Mouse (Mus musculus): ENCODE results near the gene March10.
A peak's percentile ranks its signal among the peaks of the same experiment; 100 is the strongest.

The March10 gene

GRCm38 (mm10) chr11:105388636-105389035, 67.9 kb downstream of the March10 start:
- no peak for DNase-seq

GRCm38 (mm10) chr11:105385266-105385665, 71.3 kb downstream of the March10 start:
- DNase-seq = no peak

- no peak for DNase-seq
Observed at GRCm38 (mm10) chr11:105375821-105376235, 80.7 kb downstream of the March10 start.

- DNase-seq = no peak
Observed at GRCm38 (mm10) chr11:105374526-105375175, 81.9 kb downstream of the March10 start.

- no peak for DNase-seq
Observed at GRCm38 (mm10) chr11:105373881-105374280, 82.7 kb downstream of the March10 start.

- DNase-seq = no peak
Observed at GRCm38 (mm10) chr11:105371818-105372217, 84.7 kb downstream of the March10 start.

GRCm38 (mm10) chr11:105369526-105370386, 86.8 kb downstream of the March10 start:
- no peak for DNase-seq

- no peak for DNase-seq
Observed at GRCm38 (mm10) chr11:105368833-105369232, 87.7 kb downstream of the March10 start.

- no peak for DNase-seq
Observed at GRCm38 (mm10) chr11:105367163-105367562, 89.4 kb downstream of the March10 start.

- DNase-seq = no peak
Observed at GRCm38 (mm10) chr11:105366051-105366450, 90.5 kb downstream of the March10 start.

GRCm38 (mm10) chr11:105365611-105366010, 90.9 kb downstream of the March10 start:
- DNase-seq = no peak

- peak in 1 of 2 experiments; percentile 46 for DNase-seq
Observed at GRCm38 (mm10) chr11:105364386-105365065, 92.0 kb downstream of the March10 start.

GRCm38 (mm10) chr11:105363598-105364385, 92.7 kb downstream of the March10 start:
- peak in 1 of 2 experiments; percentile 41 for DNase-seq

GRCm38 (mm10) chr11:105362946-105363597, 93.5 kb downstream of the March10 start:
- DNase-seq = peak; percentile 84 to 88

GRCm38 (mm10) chr11:105362041-105362765, 94.3 kb downstream of the March10 start:
- DNase-seq = peak in 1 of 2 experiments; percentile 44

GRCm38 (mm10) chr11:105356301-105356700, 100.2 kb downstream of the March10 start:
- DNase-seq = peak in 1 of 2 experiments; percentile 20

- DNase-seq = no peak
Observed at GRCm38 (mm10) chr11:105353891-105354280, 102.6 kb downstream of the March10 start.

GRCm38 (mm10) chr11:105352954-105353890, 103.3 kb downstream of the March10 start:
- DNase-seq = peak; percentile 89 to 94

GRCm38 (mm10) chr11:105352152-105352551, 104.4 kb downstream of the March10 start:
- DNase-seq = peak; percentile 70 to 89

- no peak for DNase-seq
Observed at GRCm38 (mm10) chr11:105350643-105351042, 105.9 kb downstream of the March10 start.

Measured in lung, postnatal 4 days (tissue).